Mouse (Mus musculus): ENCODE measurements around the gene Defb23. TPM values are rescaled to one million over a fixed set of nuclear protein-coding genes. Genes with fewer than 3 reads are reported as not detected.

Gene Defb23
- not detected in 2 replicates for polyA plus RNA-seq (2012)

DNA sequence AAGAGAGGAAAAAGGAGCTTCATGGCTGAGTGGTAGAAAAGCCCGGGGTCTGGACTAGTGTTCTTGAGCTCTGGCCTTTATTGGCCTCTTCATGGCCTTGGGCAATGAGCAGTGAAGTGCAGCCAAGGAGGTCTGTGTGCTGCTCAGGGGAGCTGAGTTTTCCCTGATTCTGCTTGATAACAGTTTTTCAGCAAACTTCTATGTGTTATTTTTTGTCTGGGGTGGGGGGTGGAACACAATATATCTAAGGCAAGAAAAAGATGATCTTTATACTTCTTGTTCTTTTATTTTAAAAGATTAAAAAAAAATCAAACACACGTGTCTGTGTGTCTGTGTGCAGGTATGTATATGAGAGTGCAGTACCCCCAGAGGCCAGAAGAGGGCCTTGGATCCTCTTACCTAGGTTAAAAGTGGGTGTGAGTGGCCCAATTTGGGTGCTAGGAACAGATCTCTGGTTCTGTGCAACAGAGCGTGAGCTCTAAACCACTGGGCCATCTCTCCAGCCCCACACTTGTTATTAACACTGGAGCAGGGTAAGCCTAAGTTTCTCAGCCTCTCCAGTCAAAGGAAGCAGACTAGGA is at the start of gene Defb23:
TSS of gene Defb23 (minus strand) at position 51 of the 581 bp plus-strand sequence.

DNA sequence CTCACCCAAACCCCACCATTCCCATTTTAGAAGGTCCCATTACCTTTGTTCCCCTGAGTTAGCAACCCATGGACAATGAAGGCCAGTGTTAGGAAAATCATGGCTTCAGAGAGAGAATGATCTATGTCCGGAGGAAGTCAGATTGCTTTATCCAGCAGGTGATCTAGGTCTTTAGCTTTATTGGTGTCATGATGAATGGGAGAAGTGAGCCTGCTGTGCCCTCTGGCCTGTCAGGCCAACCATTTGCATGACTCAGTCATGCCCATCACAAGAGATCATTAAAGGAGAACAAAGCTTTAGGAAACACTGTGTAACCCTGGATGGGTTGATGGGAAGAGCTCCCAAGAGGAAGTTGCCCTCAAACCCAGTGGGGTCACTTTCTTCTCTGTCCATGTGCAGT is 47.2 kb upstream of the Defb23 start, which contains the start of gene Defb26:
TSS of gene Defb26 (minus strand) at position 101 of the 400 bp plus-strand sequence.

DNA sequence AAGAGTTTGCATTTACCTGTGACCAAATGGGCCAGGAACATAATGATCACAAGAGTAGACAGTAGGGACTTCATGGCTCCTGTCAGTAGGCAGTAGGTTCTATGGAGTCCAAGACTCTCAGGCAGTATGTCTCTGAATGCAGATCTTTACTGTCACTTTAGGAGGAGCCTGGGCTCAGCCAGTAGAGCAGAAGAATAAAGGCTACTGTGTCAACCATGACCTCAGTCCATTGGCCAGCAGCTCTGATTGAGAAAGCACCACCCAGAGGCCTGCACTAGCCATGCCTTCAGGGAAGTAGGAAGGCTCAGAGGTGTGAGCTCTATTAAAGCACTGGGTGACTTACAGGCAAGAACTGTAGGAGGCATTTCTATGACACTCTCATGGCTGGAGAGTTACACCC is 25.6 kb upstream of the Defb23 start, which contains the start of gene Defb22:
TSS of gene Defb22 (minus strand) at position 101 of the 400 bp plus-strand sequence.

DNA sequence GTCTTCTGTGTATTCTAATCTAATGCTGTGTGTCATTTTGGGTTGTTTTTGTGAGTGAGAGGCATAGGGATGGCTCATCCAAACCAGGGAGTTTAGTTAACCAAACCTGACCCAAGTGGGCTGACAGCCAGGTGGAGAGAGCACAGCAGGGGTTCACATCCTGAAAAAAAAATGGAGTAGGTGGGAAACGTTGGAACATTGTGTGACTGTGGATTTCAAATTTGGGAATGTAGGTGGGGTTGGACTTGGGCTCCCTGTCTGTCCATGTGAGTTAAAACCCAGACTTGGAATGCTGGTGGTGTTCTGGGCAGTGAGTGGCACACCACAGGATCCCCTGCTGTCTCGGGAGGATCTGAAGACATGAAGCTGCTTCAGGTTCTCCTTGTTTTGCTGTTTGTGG is 12.3 kb upstream of the Defb23 start, which contains the start of gene Defb20:
TSS of gene Defb20 (plus strand) at position 301 of the 400 bp plus-strand sequence.

DNA sequence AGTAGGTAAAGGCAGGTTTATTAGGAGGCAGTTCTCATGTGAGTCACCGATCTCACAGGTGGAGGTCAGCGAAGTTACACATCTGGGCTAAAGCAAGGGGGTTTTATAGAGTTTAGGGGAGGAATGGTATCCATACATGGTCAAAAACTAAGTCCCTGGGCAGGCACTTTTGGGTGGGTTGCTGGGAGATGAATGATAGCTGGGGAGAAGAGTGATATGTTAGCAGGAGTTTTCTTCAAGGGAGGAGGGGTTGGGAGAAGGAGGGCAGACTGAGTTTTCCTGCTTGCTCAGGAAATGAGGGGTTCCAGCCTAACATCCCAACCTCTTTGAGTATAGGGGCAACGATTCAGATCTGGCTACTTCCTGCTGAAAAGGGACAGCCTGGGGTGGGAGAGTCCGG is 49.1 kb downstream of the Defb23 start, which contains the start of gene 6820408C15Rik:
TSS of gene 6820408C15Rik (plus strand) at position 301 of the 400 bp plus-strand sequence.

DNA sequence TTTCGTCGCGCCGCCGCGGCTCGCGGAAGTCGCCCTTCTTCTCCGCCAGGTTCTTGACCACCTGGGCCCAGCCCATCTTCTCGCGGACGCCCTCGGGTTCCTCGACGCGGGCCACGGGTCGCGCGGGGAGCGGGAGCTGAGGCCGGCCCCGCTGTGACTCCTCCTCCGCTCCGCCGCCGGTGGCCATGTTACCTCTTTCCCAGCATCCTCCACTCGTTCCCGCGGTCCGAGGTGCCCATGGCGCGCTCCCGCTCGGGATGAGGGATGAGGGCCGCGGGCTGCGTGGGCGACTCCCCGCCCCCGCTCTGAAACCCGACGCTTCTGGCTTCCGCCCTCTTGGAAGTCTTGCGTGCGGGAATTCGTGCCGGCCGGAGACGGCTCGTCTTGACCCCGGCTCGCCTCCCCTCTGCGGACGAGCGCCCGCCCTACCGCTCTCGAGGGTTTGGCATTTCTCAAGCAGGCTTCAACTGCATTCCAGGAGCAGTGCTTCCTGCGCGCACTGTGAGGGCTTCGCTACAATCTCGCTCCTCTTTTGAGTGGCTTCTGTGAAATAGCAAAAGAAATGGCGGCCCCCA is 49.7 kb downstream of the Defb23 start, which contains the start of gene Zcchc3:
TSS of gene Zcchc3 (minus strand) at position 437 of the 575 bp plus-strand sequence.

Other genes with a start within 250 kb of the Defb23 start
- gene Csnk2a1, start 237.8 kb downstream of the Defb23 start, polyA plus RNA-seq (2012): 9.7 and 9.8 TPM in 2 replicates
- gene Tbc1d20, start 170.8 kb downstream of the Defb23 start, polyA plus RNA-seq (2012): 10.6 and 17.0 TPM in 2 replicates
- 217 and 239 TPM in 2 replicates for gene Rbck1, start 132.0 kb downstream of the Defb23 start, polyA plus RNA-seq (2012)
- gene Trib3, start 120.6 kb downstream of the Defb23 start, polyA plus RNA-seq (2012): 1.9 and 4.1 TPM in 2 replicates
- gene Nrsn2, start 88.0 kb downstream of the Defb23 start, polyA plus RNA-seq (2012): not detected in 2 replicates
- gene Sox12, start 66.6 kb downstream of the Defb23 start, polyA plus RNA-seq (2012): 40.4 and 58.1 TPM in 2 replicates
- gene Zcchc3, start 49.6 kb downstream of the Defb23 start, polyA plus RNA-seq (2012): 3.9 and 4.9 TPM in 2 replicates
- gene 6820408C15Rik, start 49.0 kb downstream of the Defb23 start, polyA plus RNA-seq (2012): not detected in 2 replicates
- not detected in 2 replicates for gene Defb20, start 12.4 kb upstream of the Defb23 start, polyA plus RNA-seq (2012)
- gene Defb22, start 25.5 kb upstream of the Defb23 start, polyA plus RNA-seq (2012): not detected in 2 replicates
- not detected in 2 replicates for gene Defb26, start 47.1 kb upstream of the Defb23 start, polyA plus RNA-seq (2012)
- not detected in 2 replicates for gene Defb28, start 53.6 kb upstream of the Defb23 start, polyA plus RNA-seq (2012)
- not detected in 2 replicates for gene Defb29, start 75.5 kb upstream of the Defb23 start, polyA plus RNA-seq (2012)
- not detected in 2 replicates for gene Gm17416, start 104.7 kb upstream of the Defb23 start, polyA plus RNA-seq (2012)
- gene Defb21, start 108.1 kb upstream of the Defb23 start, polyA plus RNA-seq (2012): not detected in 2 replicates
- gene Defb19, start 115.7 kb upstream of the Defb23 start, polyA plus RNA-seq (2012): not detected in 2 replicates
- not detected in 2 replicates for gene Defb45, start 134.8 kb upstream of the Defb23 start, polyA plus RNA-seq (2012)
- not detected in 2 replicates for gene Defb36, start 139.7 kb upstream of the Defb23 start, polyA plus RNA-seq (2012)
- not detected in 2 replicates for gene Defb25, start 158.4 kb upstream of the Defb23 start, polyA plus RNA-seq (2012)
- 0.46 TPM in 1 of 2 replicates, not detected in the other for gene Rem1, start 162.3 kb upstream of the Defb23 start, polyA plus RNA-seq (2012)
- gene H13, start 204.8 kb upstream of the Defb23 start, polyA plus RNA-seq (2012): 184 and 222 TPM in 2 replicates
- 0.87 and 1.5 TPM in 2 replicates for gene Mcts2, start 222.4 kb upstream of the Defb23 start, polyA plus RNA-seq (2012)

All from megakaryocyte-erythroid progenitor cell, adult 5 weeks (primary cell).